Mouse (Mus musculus): ENCODE data around the gene Zfp365.

DNA sequence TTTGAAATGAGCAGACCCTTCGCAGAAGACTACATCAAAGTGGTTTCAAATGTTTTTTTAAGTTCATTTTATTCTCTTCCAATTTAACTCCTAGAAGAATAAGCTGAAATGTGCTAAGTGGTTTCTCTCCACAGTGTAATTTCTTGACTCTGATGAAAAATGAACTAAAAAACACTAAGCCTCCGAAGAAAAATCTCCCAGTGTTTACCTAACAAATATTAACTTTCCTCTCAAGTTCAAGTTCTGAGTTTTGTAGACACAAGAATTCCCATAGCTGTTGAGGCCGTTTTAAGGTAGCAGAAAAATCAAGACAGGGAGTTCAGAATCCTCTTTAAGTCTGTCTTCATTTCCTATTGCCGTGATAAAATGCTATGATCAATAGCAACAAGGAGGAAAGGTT lies 39.2 kb upstream of the Zfp365 start:
- TF ChIP-seq CTCF (IDR thresholded peaks at IDR 0.05; ENCODE audit: low read depth, low read length): no peak
- TF ChIP-seq POLR2A (IDR thresholded peaks at IDR 0.05; ENCODE audit: extremely low read depth, insufficient read depth, low read length): no peak

Measured in liver, adult 2 months (tissue).